Mouse (Mus musculus) embryonic fibroblast, embryonic 13.5 days (primary cell): ENCODE data around the gene Rbbp6.

ENCODE experiments used
- CTCF ChIP-seq: IDR thresholded peaks from 2 replicates; pipeline ENCODE4 v1.5.1; 2011; ENCODE audit warnings: mild to moderate bottlenecking, control low read depth, low read length, moderate library complexity, borderline replicate concordance; ENCODE audit not compliant: insufficient read depth
- POLR2A ChIP-seq: IDR thresholded peaks from 2 replicates; pipeline ENCODE4 v1.6.1; 2011; ENCODE audit warnings: low read depth, mild to moderate bottlenecking, control low read depth, low read length, moderate library complexity

- TF ChIP-seq CTCF (no peak), POLR2A (no peak)
These were observed 81.1 kb downstream of the Rbbp6 start for GRCm38 (mm10) chr7:123046473-123047091.
